Mouse (Mus musculus): ENCODE measurements around the gene Atp5b. TPM values are rescaled to one million over a fixed set of nuclear protein-coding genes. Genes with fewer than 3 reads are reported as not detected.
"Not testable (repeated sequence)": the region's sequence is repeated elsewhere in the genome, so short reads cannot be mapped to it uniquely, and the experiment has no call there.

The Atp5b gene
- polyA plus RNA-seq, 1 experiment from 2014 or later: 2,273 TPM

DNA sequence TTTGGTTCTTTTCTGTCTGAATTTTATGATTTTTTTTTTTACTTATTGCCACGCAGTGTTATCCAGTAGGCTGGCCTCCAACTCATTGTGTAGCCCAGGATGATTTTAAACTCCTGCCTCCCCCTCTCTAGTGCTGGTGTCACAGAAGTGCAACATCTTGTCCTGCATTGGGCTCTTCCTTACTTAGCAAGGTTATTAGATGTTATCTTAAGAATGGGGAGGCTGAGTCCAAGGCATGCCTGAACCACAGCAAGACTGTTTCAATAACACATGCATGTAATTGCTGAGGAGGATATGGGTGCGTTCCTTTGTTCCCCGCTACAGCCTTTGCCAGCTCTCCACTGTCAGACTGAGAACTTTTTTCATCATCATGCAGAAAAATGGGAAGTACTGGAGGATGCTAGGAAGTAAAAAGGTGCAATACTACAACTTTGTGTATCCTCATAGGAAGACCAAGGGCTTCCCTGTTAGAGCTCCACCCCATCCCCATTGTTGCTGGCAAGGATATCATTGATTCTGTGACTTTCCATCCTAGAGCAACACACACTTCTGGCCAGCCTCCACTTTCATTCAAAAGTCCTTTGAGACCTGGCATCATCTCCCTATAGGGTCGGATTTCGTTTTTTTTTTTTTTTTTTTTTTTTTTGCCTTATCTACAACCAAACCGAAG, 1.1 kb upstream of the Atp5b start:
- peaks cover 22% of the 10 kb centered on the region for H3K36me3 ChIP-seq (ENCODE audit: control insufficient read depth, insufficient read depth, low read length)
- ATAC-seq (ENCODE audit: low read depth): no peak
- H3K4me2 ChIP-seq (ENCODE audit: low read depth, low read length): peak overlapping the region; percentile 67
- H3K9me3 ChIP-seq (ENCODE audit: control insufficient read depth, low read length): no peaks in the 10 kb centered on the region
- peak overlapping the region; percentile 70 for H3K4me3 ChIP-seq (ENCODE audit: low read depth, low read length)
- 68% methylated on average over 6 of the region's 6 CpGs for WGBS
- no peaks in the 10 kb centered on the region; the same call in 1 of the 2 replicates for H3K27me3 ChIP-seq (ENCODE audit: control insufficient read depth, insufficient read depth, low read length)
- H3K9ac ChIP-seq (replicated peaks; ENCODE audit: low read depth, low read length): peak overlapping the region; percentile 43; the same call in 1 of the 2 replicates
- H3K4me1 ChIP-seq (ENCODE audit: control insufficient read depth, insufficient read depth, low read length): peaks cover 7% of the 10 kb centered on the region
- H3K27ac ChIP-seq (ENCODE audit: low read depth, low read length): peak overlapping the region; percentile 76; the same call in 1 of the 2 replicates

DNA sequence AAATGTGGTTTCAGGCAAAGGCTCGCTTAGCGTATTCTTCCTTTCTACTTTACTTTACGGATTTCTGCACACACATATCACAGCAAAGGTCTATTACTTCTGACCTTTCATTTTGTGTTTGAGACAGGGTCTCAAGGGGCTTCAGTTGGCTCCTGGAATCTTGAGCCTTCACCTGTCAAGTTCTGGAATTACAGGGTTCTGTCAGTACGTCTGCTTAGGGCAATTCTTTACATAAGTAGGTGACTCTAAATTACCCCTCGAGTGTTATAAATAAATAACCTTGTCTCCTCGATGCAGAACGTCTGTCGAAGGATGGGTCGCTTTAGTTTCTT, 630 bp upstream of the Atp5b start:
- Histone ChIP-seq H3K36me3 (ENCODE audit: control insufficient read depth, insufficient read depth, low read length) (peaks cover 25% of the 10 kb centered on the region), H3K27ac (ENCODE audit: low read depth, low read length) (peak overlapping the region; percentile 76), H3K9me3 (ENCODE audit: control insufficient read depth, low read length) (no peaks in the 10 kb centered on the region), H3K27me3 (ENCODE audit: control insufficient read depth, insufficient read depth, low read length) (no peaks in the 10 kb centered on the region; the same call in 1 of the 2 replicates), H3K9ac (replicated peaks; ENCODE audit: low read depth, low read length) (peak overlapping the region; percentile 43), H3K4me3 (ENCODE audit: low read depth, low read length) (peak overlapping the region; percentile 70), H3K4me2 (ENCODE audit: low read depth, low read length) (peak overlapping the region; percentile 67), H3K4me1 (ENCODE audit: control insufficient read depth, insufficient read depth, low read length) (peaks cover 7% of the 10 kb centered on the region)
- 0 out of 2 replicates have a peak, but pooled peaks have one; percentile 0 for ATAC-seq (ENCODE audit: low read depth)
- 14% methylated on average over 9 of the region's 9 CpGs for WGBS

GRCm38 (mm10) chr10:128083688-128084087, 615 bp downstream of the Atp5b start:
- H3K4me1 ChIP-seq (ENCODE audit: control insufficient read depth, insufficient read depth, low read length): peaks cover 7% of the 10 kb centered on the region
- WGBS: 1% methylated on average over 22 of the region's 22 CpGs
- peak overlapping the region; percentile 90 for H3K27ac ChIP-seq (ENCODE audit: low read depth, low read length)
- no peaks in the 10 kb centered on the region; the same call in 1 of the 2 replicates for H3K27me3 ChIP-seq (ENCODE audit: control insufficient read depth, insufficient read depth, low read length)
- peak overlapping the region; percentile 82 for H3K9ac ChIP-seq (replicated peaks; ENCODE audit: low read depth, low read length)
- H3K4me3 ChIP-seq (ENCODE audit: low read depth, low read length): peak overlapping the region; percentile 70
- ATAC-seq (ENCODE audit: low read depth): peak; percentile 6; the same call in 1 of the 2 replicates
- H3K36me3 ChIP-seq (ENCODE audit: control insufficient read depth, insufficient read depth, low read length): peaks cover 37% of the 10 kb centered on the region
- no peaks in the 10 kb centered on the region for H3K9me3 ChIP-seq (ENCODE audit: control insufficient read depth, low read length)
- peak overlapping the region; percentile 97 for H3K4me2 ChIP-seq (ENCODE audit: low read depth, low read length)

- Histone ChIP-seq H3K27me3 (ENCODE audit: control insufficient read depth, insufficient read depth, low read length) (no peaks in the 10 kb centered on the region; the same call in 1 of the 2 replicates), H3K36me3 (ENCODE audit: control insufficient read depth, insufficient read depth, low read length) (peaks cover 42% of the 10 kb centered on the region), H3K4me2 (ENCODE audit: low read depth, low read length) (peak overlapping the region; percentile 97), H3K27ac (ENCODE audit: low read depth, low read length) (no peak overlapping the region), H3K9me3 (ENCODE audit: control insufficient read depth, low read length) (no peaks in the 10 kb centered on the region), H3K9ac (replicated peaks; ENCODE audit: low read depth, low read length) (peak overlapping the region; percentile 82), H3K4me3 (ENCODE audit: low read depth, low read length) (peak overlapping the region; percentile 70), H3K4me1 (ENCODE audit: control insufficient read depth, insufficient read depth, low read length) (peaks cover 7% of the 10 kb centered on the region)
- no peak for ATAC-seq (ENCODE audit: low read depth)
- WGBS: 13% methylated on average over 3 of the region's 3 CpGs
Measured at GRCm38 (mm10) chr10:128084160-128084559, 1.1 kb downstream of the Atp5b start.

GRCm38 (mm10) chr10:128086391-128086790, 3.3 kb downstream of the Atp5b start:
- ATAC-seq (ENCODE audit: low read depth): no peak
- H3K9me3 ChIP-seq (ENCODE audit: control insufficient read depth, low read length): no peaks in the 10 kb centered on the region
- H3K36me3 ChIP-seq (ENCODE audit: control insufficient read depth, insufficient read depth, low read length): peaks cover 54% of the 10 kb centered on the region
- H3K9ac ChIP-seq (replicated peaks; ENCODE audit: low read depth, low read length): no peak overlapping the region
- no peaks in the 10 kb centered on the region; the same call in 1 of the 2 replicates for H3K27me3 ChIP-seq (ENCODE audit: control insufficient read depth, insufficient read depth, low read length)
- no peak overlapping the region for H3K27ac ChIP-seq (ENCODE audit: low read depth, low read length)
- H3K4me3 ChIP-seq (ENCODE audit: low read depth, low read length): no peak overlapping the region
- WGBS: 74% methylated on average over 6 of the region's 6 CpGs
- peaks cover 11% of the 10 kb centered on the region for H3K4me1 ChIP-seq (ENCODE audit: control insufficient read depth, insufficient read depth, low read length)
- H3K4me2 ChIP-seq (ENCODE audit: low read depth, low read length): no peak overlapping the region

DNA sequence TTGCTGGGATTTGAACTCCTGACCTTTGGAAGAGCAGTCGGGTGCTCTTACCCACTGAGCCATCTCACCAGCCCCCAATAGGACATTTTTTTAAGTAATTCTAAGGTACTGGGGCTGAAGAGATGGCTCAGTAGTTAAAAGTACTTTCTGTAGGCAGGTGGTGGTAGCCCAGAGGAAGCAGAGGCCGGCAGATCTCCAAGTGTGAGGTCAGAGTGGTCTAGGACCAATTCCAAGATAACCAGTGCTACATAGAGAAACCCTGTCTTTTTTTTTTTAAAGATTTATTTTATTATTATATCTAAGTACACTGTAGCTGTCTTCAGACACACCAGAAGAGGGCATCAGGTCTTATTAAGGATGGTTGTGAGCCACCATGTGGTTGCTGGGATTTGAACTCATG, 4.1 kb downstream of the Atp5b start:
- not testable (repeated sequence) for H3K9ac ChIP-seq (replicated peaks; ENCODE audit: low read depth, low read length); H3K4me2 ChIP-seq (ENCODE audit: low read depth, low read length); ATAC-seq (ENCODE audit: low read depth); H3K9me3 ChIP-seq (ENCODE audit: control insufficient read depth, low read length); H3K27me3 ChIP-seq (ENCODE audit: control insufficient read depth, insufficient read depth, low read length); H3K4me3 ChIP-seq (ENCODE audit: low read depth, low read length); H3K27ac ChIP-seq (ENCODE audit: low read depth, low read length)
- peaks cover 54% of the 10 kb centered on the region for H3K36me3 ChIP-seq (ENCODE audit: control insufficient read depth, insufficient read depth, low read length)
- peaks cover 19% of the 10 kb centered on the region for H3K4me1 ChIP-seq (ENCODE audit: control insufficient read depth, insufficient read depth, low read length)
- 86% methylated on average over 2 of the region's 2 CpGs for WGBS

DNA sequence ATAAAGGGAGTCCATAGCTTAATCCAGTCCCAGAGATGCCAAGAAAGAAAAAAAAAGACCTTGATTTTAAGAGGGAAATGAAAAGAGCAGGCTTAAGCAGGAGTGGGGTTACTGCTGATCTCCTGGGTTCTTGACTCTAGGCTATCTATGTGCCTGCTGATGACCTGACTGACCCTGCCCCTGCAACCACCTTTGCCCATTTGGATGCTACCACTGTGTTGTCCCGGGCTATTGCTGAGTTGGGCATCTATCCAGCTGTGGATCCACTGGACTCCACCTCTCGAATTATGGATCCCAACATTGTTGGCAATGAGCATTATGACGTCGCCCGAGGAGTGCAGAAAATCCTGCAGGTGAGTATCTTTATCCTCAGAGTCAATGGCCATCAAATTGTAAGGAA, 5.1 kb downstream of the Atp5b start:
- Histone ChIP-seq H3K4me3 (ENCODE audit: low read depth, low read length) (no peak overlapping the region), H3K4me1 (ENCODE audit: control insufficient read depth, insufficient read depth, low read length) (peaks cover 19% of the 10 kb centered on the region), H3K9ac (replicated peaks; ENCODE audit: low read depth, low read length) (no peak overlapping the region), H3K9me3 (ENCODE audit: control insufficient read depth, low read length) (no peaks in the 10 kb centered on the region), H3K27ac (ENCODE audit: low read depth, low read length) (no peak overlapping the region), H3K4me2 (ENCODE audit: low read depth, low read length) (no peak overlapping the region), H3K27me3 (ENCODE audit: control insufficient read depth, insufficient read depth, low read length) (no peaks in the 10 kb centered on the region; the same call in 1 of the 2 replicates), H3K36me3 (ENCODE audit: control insufficient read depth, insufficient read depth, low read length) (peaks cover 54% of the 10 kb centered on the region)
- ATAC-seq (ENCODE audit: low read depth): no peak
- WGBS: 95% methylated on average over 5 of the region's 5 CpGs

DNA sequence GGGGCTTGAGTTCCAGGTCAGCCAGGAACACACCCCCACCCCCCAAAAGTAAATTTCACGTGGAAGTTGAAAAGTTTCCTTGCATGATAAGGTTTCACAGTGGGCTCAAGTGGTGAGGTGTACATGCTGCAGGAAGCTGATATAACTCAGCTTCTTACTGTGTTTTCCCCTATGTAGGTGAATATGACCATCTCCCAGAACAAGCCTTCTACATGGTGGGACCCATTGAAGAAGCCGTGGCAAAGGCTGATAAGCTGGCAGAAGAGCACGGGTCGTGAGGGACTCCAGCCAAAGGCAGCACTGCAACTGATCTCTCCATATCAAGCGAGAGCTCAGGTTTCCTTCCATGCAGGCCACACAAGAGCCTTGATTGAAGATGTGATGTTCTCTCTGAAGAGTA, 6.8 kb downstream of the Atp5b start:
- no peak for ATAC-seq (ENCODE audit: low read depth)
- Histone ChIP-seq H3K4me2 (ENCODE audit: low read depth, low read length) (no peak overlapping the region), H3K9me3 (ENCODE audit: control insufficient read depth, low read length) (no peaks in the 10 kb centered on the region), H3K27me3 (ENCODE audit: control insufficient read depth, insufficient read depth, low read length) (no peaks in the 10 kb centered on the region), H3K9ac (replicated peaks; ENCODE audit: low read depth, low read length) (no peak overlapping the region), H3K4me1 (ENCODE audit: control insufficient read depth, insufficient read depth, low read length) (peaks cover 24% of the 10 kb centered on the region), H3K4me3 (ENCODE audit: low read depth, low read length) (no peak overlapping the region), H3K36me3 (ENCODE audit: control insufficient read depth, insufficient read depth, low read length) (peaks cover 54% of the 10 kb centered on the region), H3K27ac (ENCODE audit: low read depth, low read length) (no peak overlapping the region)
- 76% methylated on average over 5 of the region's 5 CpGs for WGBS

All from neural tube, embryonic 14.5 days (tissue).